Mouse (Mus musculus) MEL (cell line): ENCODE data around the gene Dpm2. TPM values are rescaled to one million over a fixed set of nuclear protein-coding genes. Genes with fewer than 3 reads are reported as not detected.

Experiments
- DNase-seq: peaks from one replicate; pipeline ENCODE4 v3.0.0; 2011; ENCODE audit warnings: low read depth, low spot score
- H3K27ac ChIP-seq: 2 replicates; pipeline ENCODE4 v1.5.1; 2012; ENCODE audit warnings: low read depth, mild to moderate bottlenecking, control low read depth, low read length, moderate library complexity; ENCODE audit not compliant: control insufficient read depth
- H3K27me3 ChIP-seq, 2 experiments: fragments of 150-350 bp in 1 of 2; sonication (generic) in 1 of 2; 2 replicates each; pipeline ENCODE4 v1.6.1; 2012; ENCODE audit warnings: low read length in 2 of 2, mild to moderate bottlenecking in 2 of 2, improper control_type of control experiment in 1 of 2, moderate library complexity in 1 of 2; ENCODE audit not compliant: insufficient read depth in 2 of 2, control insufficient read depth in 1 of 2
- H3K36me3 ChIP-seq, 2 experiments: 2 replicates each; pipeline ENCODE4 v1.6.1; 2012 to 2014; ENCODE audit warnings: low read length in 2 of 2, improper control_type of control experiment in 1 of 2, inconsistent platforms in 1 of 2, mild to moderate bottlenecking in 1 of 2; ENCODE audit not compliant: insufficient read depth in 2 of 2, control insufficient read depth in 1 of 2
- H3K4me1 ChIP-seq, 2 experiments: fragments of 150-350 bp in 1 of 2; sonication (generic) in 1 of 2; 2 replicates each; pipeline ENCODE4 v1.6.1; 2012; ENCODE audit warnings: low read length in 2 of 2, improper control_type of control experiment in 1 of 2, mild to moderate bottlenecking in 1 of 2; ENCODE audit not compliant: insufficient read depth in 2 of 2, control insufficient read depth in 1 of 2
- H3K4me3 ChIP-seq, 2 experiments: fragments of 150-350 bp in 1 of 2; sonication (generic) in 1 of 2; 2 replicates each; pipeline ENCODE4 v1.5.1; 2012; ENCODE audit warnings: low read depth in 2 of 2, low read length in 2 of 2, mild to moderate bottlenecking in 2 of 2, moderate library complexity in 2 of 2, control low read depth in 1 of 2, improper control_type of control experiment in 1 of 2; ENCODE audit not compliant: control insufficient read depth in 1 of 2, insufficient read depth in 1 of 2
- H3K79me2 ChIP-seq: 2 replicates; pipeline ENCODE4 v1.6.1; 2012; ENCODE audit warnings: mild to moderate bottlenecking, low read length, moderate library complexity; ENCODE audit not compliant: control insufficient read depth, poor library complexity, insufficient read depth
- H3K9ac ChIP-seq: 2 replicates; pipeline ENCODE4 v1.6.1; 2012; ENCODE audit warnings: low read depth, mild to moderate bottlenecking, control low read depth, low read length, moderate library complexity; ENCODE audit not compliant: control insufficient read depth, poor library complexity, severe bottlenecking
- H3K9me3 ChIP-seq: fragments of 150-350 bp; sonication (generic); replicated peaks from 2 replicates; pipeline ENCODE4 v1.6.1; 2012; ENCODE audit warnings: mild to moderate bottlenecking, low read length, improper control_type of control experiment, moderate library complexity; ENCODE audit not compliant: insufficient read depth
- BHLHE40 ChIP-seq: IDR thresholded peaks from 2 replicates; pipeline ENCODE4 v1.6.1; 2012; ENCODE audit warnings: low read depth, mild to moderate bottlenecking, inconsistent platforms, low read length, improper control_type of control experiment, borderline replicate concordance
- CHD2 ChIP-seq: IDR thresholded peaks from 2 replicates; pipeline ENCODE4 v1.6.1; 2011; ENCODE audit warnings: low read length, improper control_type of control experiment
- E2F4 ChIP-seq: IDR thresholded peaks from 2 replicates; pipeline ENCODE4 v1.6.1; 2011; ENCODE audit warnings: low read depth, low read length, improper control_type of control experiment, borderline replicate concordance
- EP300 ChIP-seq, 2 experiments: IDR thresholded peaks; 2 replicates each; pipeline ENCODE4 v1.6.1; 2011; ENCODE audit warnings: improper control_type of control experiment in 2 of 2, low read length in 2 of 2, low read depth in 1 of 2, mild to moderate bottlenecking in 1 of 2
- ETS1 ChIP-seq: IDR thresholded peaks from 2 replicates; pipeline ENCODE4 v1.6.1; 2012; ENCODE audit warnings: low read depth, mild to moderate bottlenecking, inconsistent platforms, low read length, improper control_type of control experiment, moderate library complexity
- GATA1 ChIP-seq: IDR thresholded peaks from 2 replicates; pipeline ENCODE4 v1.6.1; 2011; ENCODE audit warnings: low read depth, low read length, improper control_type of control experiment
- MAZ ChIP-seq: IDR thresholded peaks from 2 replicates; pipeline ENCODE4 v1.6.1; 2012; ENCODE audit warnings: low read depth, mild to moderate bottlenecking, inconsistent platforms, low read length, improper control_type of control experiment
- MEF2A ChIP-seq: IDR thresholded peaks from 2 replicates; pipeline ENCODE4 v1.6.1; 2014; ENCODE audit warnings: low read depth, mild to moderate bottlenecking, inconsistent platforms, low read length, improper control_type of control experiment; ENCODE audit not compliant: poor library complexity, insufficient replicate concordance, severe bottlenecking; ENCODE audit errors: extremely low read depth
- MYC ChIP-seq: IDR thresholded peaks from 2 replicates; pipeline ENCODE4 v1.6.1; 2011; ENCODE audit warnings: low read depth, mild to moderate bottlenecking, low read length, improper control_type of control experiment, moderate library complexity
- NELFE ChIP-seq: IDR thresholded peaks from 2 replicates; pipeline ENCODE4 v1.6.1; 2011; ENCODE audit warnings: low read depth, low read length, improper control_type of control experiment
- NRF1 ChIP-seq: IDR thresholded peaks from 2 replicates; pipeline ENCODE4 v1.6.1; 2014; ENCODE audit warnings: low read depth, mild to moderate bottlenecking, inconsistent platforms, low read length, improper control_type of control experiment, moderate library complexity; ENCODE audit not compliant: poor library complexity, insufficient read depth, severe bottlenecking
- POLR2AphosphoS2 ChIP-seq: IDR thresholded peaks from 2 replicates; pipeline ENCODE4 v1.6.1; 2011; ENCODE audit warnings: low read length, improper control_type of control experiment
- RCOR1 ChIP-seq: IDR thresholded peaks from 2 replicates; pipeline ENCODE4 v1.6.1; 2012; ENCODE audit warnings: low read depth, mild to moderate bottlenecking, inconsistent platforms, low read length, improper control_type of control experiment
- TCF12 ChIP-seq: IDR thresholded peaks from 2 replicates; pipeline ENCODE4 v1.6.1; 2014; ENCODE audit warnings: low read depth, mild to moderate bottlenecking, inconsistent platforms, low read length, improper control_type of control experiment, moderate library complexity
- UBTF ChIP-seq: IDR thresholded peaks from 2 replicates; pipeline ENCODE4 v1.6.1; 2012; ENCODE audit warnings: low read depth, mild to moderate bottlenecking, inconsistent platforms, low read length, improper control_type of control experiment, moderate library complexity, borderline replicate concordance; ENCODE audit not compliant: insufficient read depth
- USF2 ChIP-seq, 2 experiments: IDR thresholded peaks; 2 replicates each; pipeline ENCODE4 v1.6.1; 2011 to 2012; ENCODE audit warnings: improper control_type of control experiment in 2 of 2, low read length in 2 of 2, borderline replicate concordance in 1 of 2, inconsistent platforms in 1 of 2, low read depth in 1 of 2, mild to moderate bottlenecking in 1 of 2; ENCODE audit not compliant: insufficient read depth in 1 of 2
- polyA plus RNA-seq, 2 experiments: library from polyadenylated mRNA; stranded (reverse) in 1 of 2; unstranded in 1 of 2; fragments of >175 nt in 1 of 2; fragments of >200 nt in 1 of 2; gene quantifications; 2 replicates each; pipeline versions ENCODE4 v1.2.1 to v1.2.4; 2012; ENCODE audit warnings: low replicate concordance in 2 of 2, low read depth in 1 of 2; ENCODE audit not compliant: insufficient read length in 2 of 2, insufficient read depth in 1 of 2, missing spikeins in 1 of 2
- total RNA-seq: library from RNA; depleted of rRNA; stranded (reverse); fragments of 300-350 nt; gene quantifications from 2 replicates; pipeline ENCODE4 v1.2.3, GENCODE M21; 2012

Gene Dpm2
- total and polyA plus RNA-seq, 3 experiments: 45.8 to 109 TPM; not detected in 1

GRCm38 (mm10) chr2:32556019-32556418 lies 14.6 kb upstream of the Dpm2 start:
- Histone ChIP-seq H3K9ac (no peak overlapping the region), H3K4me1 (peaks cover 2 to 10% of the 10 kb centered on the region in 2 experiments; a peak in 3 of 4 replicates), H3K36me3 (peaks cover 0 to 2% of the 10 kb centered on the region in 2 experiments; a peak in 1 of 4 replicates), H3K27ac (no peak overlapping the region), H3K9me3 (no peaks in the 10 kb centered on the region), H3K4me3 (no peak overlapping the region), H3K27me3 (no peaks in the 10 kb centered on the region), H3K79me2 (no peaks in the 10 kb centered on the region)
- peak; percentile 35 for DNase-seq
- TF ChIP-seq NELFE: no peak
- peak; percentile 52 for TF ChIP-seq GATA1

- peaks cover 2 to 10% of the 10 kb centered on the region in 2 experiments; a peak in 3 of 4 replicates for H3K4me1 ChIP-seq
- peaks cover 0 to 2% of the 10 kb centered on the region in 2 experiments; a peak in 1 of 4 replicates for H3K36me3 ChIP-seq
- H3K27ac ChIP-seq: no peak overlapping the region
- TF ChIP-seq TCF12: no peak
- TF ChIP-seq RCOR1: no peak
- no peak for TF ChIP-seq MAZ
- no peak for TF ChIP-seq MEF2A
- TF ChIP-seq POLR2AphosphoS2: no peak
- no peak for TF ChIP-seq USF2 (IDR thresholded peaks at IDR 0.05; ENCODE audit: borderline replicate concordance in 1 of 2, insufficient read depth in 1 of 2, low read depth in 1 of 2, low read length in 2 of 2)
- no peak for TF ChIP-seq UBTF
- no peak for TF ChIP-seq ETS1
- TF ChIP-seq E2F4: no peak
- TF ChIP-seq BHLHE40: no peak
- no peak for TF ChIP-seq EP300 (IDR thresholded peaks at IDR 0.05; ENCODE audit: low read depth in 1 of 2, low read length in 2 of 2)
- TF ChIP-seq CHD2: no peak
- TF ChIP-seq MYC: no peak
- no peak for TF ChIP-seq NRF1
- TF ChIP-seq NELFE: no peak
- H3K27me3 ChIP-seq: no peaks in the 10 kb centered on the region
- no peaks in the 10 kb centered on the region for H3K9me3 ChIP-seq
- no peak overlapping the region for H3K4me3 ChIP-seq
- no peak for DNase-seq
- H3K79me2 ChIP-seq: no peaks in the 10 kb centered on the region
- no peak overlapping the region for H3K9ac ChIP-seq
Observed at GRCm38 (mm10) chr2:32559570-32559969, 11.1 kb upstream of the Dpm2 start.
